Mouse (Mus musculus) ES-E14 (cell line): ENCODE data around the gene Tsg101. TPM values are rescaled to one million over a fixed set of nuclear protein-coding genes. Genes with fewer than 3 reads are reported as not detected.

Experiments used
- DNase-seq: peaks from one replicate; pipeline ENCODE4 v3.0.0-alpha.2; 2013; ENCODE audit warnings: low read depth, low spot score
- H3K27ac ChIP-seq: 2 replicates; pipeline ENCODE4 v1.5.1; 2012; ENCODE audit warnings: low read depth, mild to moderate bottlenecking, low read length, moderate library complexity, mixed read lengths; ENCODE audit not compliant: poor library complexity, insufficient read depth, severe bottlenecking
- H3K36me3 ChIP-seq: 2 replicates; pipeline ENCODE4 v1.6.1; 2012; ENCODE audit warnings: mild to moderate bottlenecking, low read length, moderate library complexity, mixed read lengths; ENCODE audit not compliant: control insufficient read depth, poor library complexity, insufficient read depth, severe bottlenecking
- H3K4me1 ChIP-seq, 2 experiments: fragments of 150-350 bp in 1 of 2; sonication (generic) in 1 of 2; 2 replicates each; pipeline ENCODE4 v1.6.1; 2012; ENCODE audit warnings: low read length in 2 of 2, mild to moderate bottlenecking in 1 of 2, mixed read lengths in 1 of 2; ENCODE audit not compliant: control insufficient read depth in 2 of 2, insufficient read depth in 2 of 2, poor library complexity in 1 of 2
- H3K4me3 ChIP-seq, 2 experiments: fragments of 150-350 bp in 1 of 2; sonication (generic) in 1 of 2; 2 replicates each; pipeline ENCODE4 v1.5.1; 2012; ENCODE audit warnings: low read length in 2 of 2, low read depth in 1 of 2, mild to moderate bottlenecking in 1 of 2, mixed read lengths in 1 of 2; ENCODE audit not compliant: insufficient read depth in 1 of 2, poor library complexity in 1 of 2, severe bottlenecking in 1 of 2
- H3K9ac ChIP-seq: 2 replicates; pipeline ENCODE4 v1.6.1; 2012; ENCODE audit warnings: low read depth, mild to moderate bottlenecking, low read length, mixed read lengths; ENCODE audit not compliant: poor library complexity, insufficient read depth, severe bottlenecking
- H3K9me3 ChIP-seq: fragments of 150-350 bp; sonication (generic); 2 replicates; pipeline ENCODE4 v1.6.1; 2012; ENCODE audit warnings: low read depth, mild to moderate bottlenecking, low read length; ENCODE audit not compliant: control insufficient read depth, insufficient read depth
- CHD2 ChIP-seq: IDR thresholded peaks from 2 replicates; pipeline ENCODE4 v1.6.1; 2014; ENCODE audit warnings: mild to moderate bottlenecking, low read depth, low read length, inconsistent platforms
- HCFC1 ChIP-seq: IDR thresholded peaks from 2 replicates; pipeline ENCODE4 v1.6.1; 2012; ENCODE audit warnings: low read length, inconsistent platforms, borderline replicate concordance; ENCODE audit not compliant: insufficient read depth
- MAFK ChIP-seq: IDR thresholded peaks from 2 replicates; pipeline ENCODE4 v1.6.1; 2014; ENCODE audit warnings: mild to moderate bottlenecking, low read depth, low read length, inconsistent platforms; ENCODE audit not compliant: insufficient read depth
- ZC3H11A ChIP-seq: IDR thresholded peaks from 2 replicates; pipeline ENCODE4 v1.6.1; 2012; ENCODE audit warnings: low read depth, mild to moderate bottlenecking, inconsistent platforms, low read length, borderline replicate concordance
- ZNF384 ChIP-seq: IDR thresholded peaks from 2 replicates; pipeline ENCODE4 v1.6.1; 2012; ENCODE audit warnings: low read depth, low read length, inconsistent platforms
- in situ Hi-C, 2 experiments: fragments of 600-800 bp; cut with MboI; formaldehyde crosslinking; loops; one replicate each; pipeline ENCODE4 v1.15.1; 2025; ENCODE audit warnings: low sequenced_read_pairs in 2 of 2, inconsistent platforms in 1 of 2; ENCODE audit not compliant: unreplicated experiment in 2 of 2
- total RNA-seq: library from RNA; depleted of rRNA; stranded (reverse); fragments of 300-350 nt; gene quantifications from 2 replicates; pipeline ENCODE4 v1.2.3, GENCODE M21; 2012

Tsg101 gene
- total RNA-seq, 1 experiment = 54.3 TPM

DNA sequence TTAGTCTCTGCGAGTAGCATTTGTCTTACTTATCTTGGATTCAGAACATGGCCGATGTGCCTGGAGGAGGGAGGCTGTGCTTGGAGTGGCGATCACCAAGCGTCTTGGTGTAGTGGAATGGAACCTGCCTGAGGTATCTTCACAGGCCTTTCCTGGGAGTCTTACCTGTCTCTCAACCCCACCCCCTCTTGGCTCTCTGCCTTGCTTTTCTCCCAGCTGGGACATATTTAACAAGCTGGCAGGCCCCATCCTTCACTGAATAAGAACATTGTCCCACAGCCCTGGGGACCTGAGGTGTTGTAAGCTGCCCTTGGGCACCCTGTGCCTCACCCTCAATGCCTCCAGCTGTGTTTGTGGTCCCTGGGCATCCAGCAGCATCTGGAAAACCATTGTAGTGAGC lies 76.2 kb downstream of the Tsg101 start:
- in situ Hi-C loops = no loop called here
- Histone ChIP-seq H3K9ac (no peak overlapping the region), H3K4me1 (peaks cover 9 to 34% of the 10 kb centered on the region in 2 experiments; a peak in 3 of 4 replicates), H3K36me3 (peaks cover 10% of the 10 kb centered on the region), H3K27ac (no peak overlapping the region), H3K9me3 (no peaks in the 10 kb centered on the region), H3K4me3 (no peak overlapping the region)
- no peak for TF ChIP-seq HCFC1
- no peak for DNase-seq

DNA sequence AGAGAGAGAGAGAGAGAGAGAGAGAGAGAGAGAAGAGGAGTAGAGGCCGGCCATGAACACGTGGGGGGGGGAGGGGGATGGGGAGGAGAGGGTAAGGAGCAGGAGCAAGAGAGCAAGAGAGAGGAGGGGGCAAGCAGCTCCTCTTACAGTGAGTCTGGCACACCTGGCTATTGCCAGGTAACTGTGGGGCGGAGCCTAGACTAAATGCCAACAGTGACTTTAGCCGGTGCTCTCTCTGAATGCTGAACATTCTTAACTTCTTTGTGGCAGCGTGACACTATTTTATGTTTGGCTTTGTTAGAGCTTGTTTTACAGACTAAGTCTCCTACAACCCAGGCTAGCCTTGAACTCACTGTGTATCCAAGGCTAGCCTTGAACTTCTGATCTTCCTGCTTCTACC lies 77.5 kb downstream of the Tsg101 start:
- TF ChIP-seq CHD2 (no peak), ZNF384 (no peak), ZC3H11A (no peak), HCFC1 (no peak), MAFK (no peak)
- H3K4me1 ChIP-seq = peaks cover 11 to 41% of the 10 kb centered on the region in 2 experiments
- no peak overlapping the region for H3K4me3 ChIP-seq
- H3K36me3 ChIP-seq = peaks cover 3% of the 10 kb centered on the region
- in situ Hi-C loops = no loop called here
- H3K9me3 ChIP-seq = no peaks in the 10 kb centered on the region
- no peak for DNase-seq
- no peak overlapping the region for H3K27ac ChIP-seq
- H3K9ac ChIP-seq = no peak overlapping the region

DNA sequence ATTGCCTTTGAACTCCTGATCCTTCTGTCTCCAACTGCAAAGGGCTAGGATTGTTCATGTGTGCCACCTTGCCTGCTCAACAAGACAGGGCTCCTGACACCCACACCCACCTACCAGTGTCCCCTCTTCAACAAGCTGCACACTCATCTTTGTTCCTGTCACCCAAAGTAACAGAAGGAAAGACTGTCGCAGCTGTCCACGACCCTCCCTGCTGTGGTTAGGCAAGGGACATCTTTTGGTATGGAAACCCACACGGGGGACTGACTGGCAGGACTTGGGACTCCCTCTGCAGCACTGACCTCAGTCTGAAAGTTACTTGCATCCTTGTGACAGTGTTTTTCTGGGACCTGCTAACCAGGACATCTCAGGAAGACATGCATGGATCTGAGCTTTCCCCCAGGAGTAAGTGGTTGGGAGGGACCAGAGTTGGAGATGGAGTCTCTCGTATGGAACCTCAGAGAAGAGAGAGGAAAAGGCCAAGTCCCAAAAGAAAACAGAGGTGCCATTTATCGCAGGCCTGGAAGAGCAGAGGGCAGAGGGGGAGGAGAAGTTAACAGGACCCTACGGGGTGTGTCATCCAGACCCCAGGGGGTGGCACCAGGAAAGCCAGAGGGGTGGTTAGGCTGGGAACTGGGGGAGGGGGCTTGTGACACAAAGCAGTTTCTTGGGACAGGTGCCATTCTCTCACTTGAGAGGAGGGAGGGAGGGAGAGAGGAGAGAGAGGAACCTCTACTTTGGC lies 78.8 kb downstream of the Tsg101 start, which contains the start of gene Ldha:
Gene Ldha, plus strand, starts transcription at position 689 of the 739 bp plus-strand sequence.
- Histone ChIP-seq H3K9ac (no peak within 1 kb of the TSS), H3K9me3 (no peaks in the 10 kb centered on the region), H3K4me1 (peaks cover 11 to 44% of the 10 kb centered on the region in 2 experiments), H3K27ac (0 out of 2 replicates have a peak within 1 kb of the TSS, but pooled peaks have one; percentile 9), H3K4me3 (0 out of 4 replicates have a peak within 1 kb of the TSS, but pooled peaks of 1 of the 2 experiments have one; percentile 0), H3K36me3 (no peaks in the 10 kb centered on the region)
- in situ Hi-C loops = no loop called here
- DNase-seq = no peak
- TF ChIP-seq HCFC1 (no peak), MAFK (no peak), ZNF384 (no peak), ZC3H11A (no peak), CHD2 (no peak)

GRCm38 (mm10) chr7:46840326-46840725 lies 79.4 kb downstream of the Tsg101 start:
- no peaks in the 10 kb centered on the region for H3K9me3 ChIP-seq
- H3K36me3 ChIP-seq = no peaks in the 10 kb centered on the region
- no peak overlapping the region for H3K9ac ChIP-seq
- in situ Hi-C loops = no loop called here
- TF ChIP-seq ZNF384 = no peak
- peaks cover 11 to 44% of the 10 kb centered on the region in 2 experiments for H3K4me1 ChIP-seq
- no peak overlapping the region for H3K4me3 ChIP-seq
- DNase-seq = no peak
- H3K27ac ChIP-seq = no peak overlapping the region

- no peaks in the 10 kb centered on the region for H3K36me3 ChIP-seq
- H3K4me1 ChIP-seq = peaks cover 10 to 46% of the 10 kb centered on the region in 2 experiments
- no peak overlapping the region for H3K9ac ChIP-seq
- no peak overlapping the region for H3K4me3 ChIP-seq
- no peak for DNase-seq
- peak overlapping the region; percentile 41; the same call in 1 of the 2 replicates for H3K27ac ChIP-seq
- in situ Hi-C loops = no loop called here
- no peaks in the 10 kb centered on the region for H3K9me3 ChIP-seq
- TF ChIP-seq ZC3H11A (no peak), CHD2 (no peak), HCFC1 (no peak), ZNF384 (no peak), MAFK (no peak)
These were observed 79.9 kb downstream of the Tsg101 start for GRCm38 (mm10) chr7:46839861-46840260.
